Mouse (Mus musculus) forebrain, embryonic 14.5 days (tissue): ENCODE results near the gene Mrpl36. TPM values are rescaled to one million over a fixed set of nuclear protein-coding genes. Genes with fewer than 3 reads are reported as not detected.

ENCODE experiments used
- ATAC-seq: fragments of 200-750 bp; cut with Nextera tagmentation; 2 replicates; pipeline ENCODE4 v1.8.0; 2017; ENCODE audit warnings: mild to moderate bottlenecking, moderate library complexity
- DNase-seq: peaks from one replicate; pipeline ENCODE4 v3.0.0-alpha.2; 2015; ENCODE audit warnings: low spot score
- H3K27ac ChIP-seq: fragments of 300-500 bp; sonication (generic); 2 replicates; pipeline ENCODE4 v1.5.1; 2014; ENCODE audit warnings: low read depth, mild to moderate bottlenecking, control low read depth, low read length, moderate library complexity
- H3K27me3 ChIP-seq: fragments of 300-500 bp; sonication (generic); replicated peaks from 2 replicates; pipeline ENCODE4 v1.6.1; 2014; ENCODE audit warnings: low read length, control low read depth, mixed read lengths; ENCODE audit not compliant: control insufficient read depth, insufficient read depth
- H3K36me3 ChIP-seq: fragments of 300-500 bp; sonication (generic); 2 replicates; pipeline ENCODE4 v1.6.1; 2014; ENCODE audit warnings: low read length, control low read depth; ENCODE audit not compliant: control insufficient read depth, insufficient read depth
- H3K4me1 ChIP-seq: fragments of 300-500 bp; sonication (generic); 2 replicates; pipeline ENCODE4 v1.6.1; 2014; ENCODE audit warnings: antibody characterized with exemption, low read length, control low read depth; ENCODE audit not compliant: control insufficient read depth, insufficient read depth
- H3K4me2 ChIP-seq: fragments of 300-500 bp; sonication (generic); 2 replicates; pipeline ENCODE4 v1.6.1; 2014; ENCODE audit warnings: mild to moderate bottlenecking, control low read depth, low read length
- H3K4me3 ChIP-seq: fragments of 300-500 bp; sonication (generic); 2 replicates; pipeline ENCODE4 v1.5.1; 2014; ENCODE audit warnings: low read depth, low read length, control low read depth
- H3K9ac ChIP-seq: fragments of 300-500 bp; sonication (generic); 2 replicates; pipeline ENCODE4 v1.6.1; 2014; ENCODE audit warnings: mild to moderate bottlenecking, low read length, control low read depth, moderate library complexity
- H3K9me3 ChIP-seq: fragments of 300-500 bp; sonication (generic); replicated peaks from 2 replicates; pipeline ENCODE4 v1.6.1; 2016; ENCODE audit warnings: low read length, control low read depth, mixed read lengths; ENCODE audit not compliant: control insufficient read depth
- WGBS: fragments of 180-500 bp; shearing (Covaris S2); extraction: QIAGEN DNeasy Blood & Tissue Kit; methylation state at CpG from one replicate; pipeline ENCODE4 v1.1.7; 2014; 5-methylcytosine and 5-hydroxymethylcytosine counted together
- polyA plus RNA-seq: library from polyadenylated mRNA; unstranded; fragments of >200 nt; fragmentation: Nextera tagmentation; extraction: Ambion mirVana; gene quantifications from 2 replicates; pipeline ENCODE4 v1.2.1, GENCODE M21; 2014

Gene Mrpl36
- polyA plus RNA-seq, 1 experiment from 2014 or later, result 113 TPM

GRCm38 (mm10) chr13:73352491-73352890, 24.2 kb downstream of the Mrpl36 start:
- Histone ChIP-seq H3K4me3 (no peak overlapping the region), H3K27me3 (no peaks in the 10 kb centered on the region), H3K9me3 (no peaks in the 10 kb centered on the region), H3K4me1 (no peaks in the 10 kb centered on the region), H3K27ac (no peak overlapping the region), H3K9ac (no peak overlapping the region), H3K4me2 (no peak overlapping the region), H3K36me3 (no peaks in the 10 kb centered on the region)
- DNase-seq (no peak), ATAC-seq (no peak)

- ATAC-seq, result no peak
- no peak overlapping the region for H3K9ac ChIP-seq
- H3K4me1 ChIP-seq, result no peaks in the 10 kb centered on the region
- H3K4me3 ChIP-seq, result no peak overlapping the region
- H3K9me3 ChIP-seq, result no peaks in the 10 kb centered on the region
- H3K4me2 ChIP-seq, result no peak overlapping the region
- H3K27ac ChIP-seq, result no peak overlapping the region
- no peak for DNase-seq
- 86% methylated on average over 3 of the region's 3 CpGs for WGBS
- H3K36me3 ChIP-seq, result no peaks in the 10 kb centered on the region
- no peaks in the 10 kb centered on the region for H3K27me3 ChIP-seq
Measured at GRCm38 (mm10) chr13:73357106-73357505, 28.8 kb downstream of the Mrpl36 start.

- no peaks in the 10 kb centered on the region for H3K36me3 ChIP-seq
- no peak overlapping the region for H3K4me2 ChIP-seq
- H3K27ac ChIP-seq, result no peak overlapping the region
- no peaks in the 10 kb centered on the region for H3K9me3 ChIP-seq
- no peaks in the 10 kb centered on the region for H3K27me3 ChIP-seq
- DNase-seq (no peak), ATAC-seq (no peak)
- no peak overlapping the region for H3K9ac ChIP-seq
- H3K4me1 ChIP-seq, result no peaks in the 10 kb centered on the region
- 82% methylated on average over 4 of the region's 4 CpGs for WGBS
- H3K4me3 ChIP-seq, result no peak overlapping the region
Measured at GRCm38 (mm10) chr13:73373367-73373766, 45.1 kb downstream of the Mrpl36 start.

DNA sequence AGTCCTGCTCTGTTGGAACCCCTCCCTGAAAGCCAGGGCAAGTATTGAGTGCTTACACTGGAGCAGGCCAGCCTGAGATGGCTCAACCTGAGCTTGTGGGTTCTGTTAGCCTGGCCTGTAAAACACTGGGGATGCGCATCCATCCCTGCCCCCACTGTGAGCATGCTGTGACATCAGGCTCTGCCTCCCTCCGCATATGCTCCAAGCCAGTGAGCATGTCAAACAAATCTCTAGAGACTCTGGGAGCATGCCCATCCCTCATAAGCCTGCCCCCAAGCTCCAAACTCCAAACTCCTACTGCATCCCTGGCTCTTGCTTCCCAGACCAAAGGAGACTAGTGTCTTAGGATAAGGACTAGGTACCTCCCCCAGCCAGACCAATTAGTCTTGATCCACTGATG, 46.3 kb downstream of the Mrpl36 start:
- Histone ChIP-seq H3K27ac (no peak overlapping the region), H3K27me3 (no peaks in the 10 kb centered on the region), H3K4me2 (no peak overlapping the region), H3K4me3 (no peak overlapping the region), H3K4me1 (no peaks in the 10 kb centered on the region), H3K9ac (no peak overlapping the region), H3K9me3 (no peaks in the 10 kb centered on the region), H3K36me3 (no peaks in the 10 kb centered on the region)
- DNase-seq, result no peak
- WGBS, result 49% methylated on average over 2 of the region's 2 CpGs
- no peak for ATAC-seq

- H3K27ac ChIP-seq, result no peak overlapping the region
- WGBS, result 87% methylated on average over 9 of the region's 9 CpGs
- no peak for DNase-seq
- H3K4me1 ChIP-seq, result no peaks in the 10 kb centered on the region
- no peaks in the 10 kb centered on the region for H3K9me3 ChIP-seq
- no peaks in the 10 kb centered on the region for H3K27me3 ChIP-seq
- H3K4me3 ChIP-seq, result no peak overlapping the region
- H3K4me2 ChIP-seq, result no peak overlapping the region
- no peak overlapping the region for H3K9ac ChIP-seq
- ATAC-seq, result no peak
- H3K36me3 ChIP-seq, result no peaks in the 10 kb centered on the region
Measured at GRCm38 (mm10) chr13:73377637-73378036, 49.3 kb downstream of the Mrpl36 start.

Other genes with a start within 250 kb of the Mrpl36 start
- 0.06 TPM in 1 of 2 replicates, not detected in the other for gene Irx4, start 68.0 kb upstream of the Mrpl36 start, polyA plus RNA-seq
- gene Ndufs6, start within 50 bp of the Mrpl36 start, polyA plus RNA-seq, result 330 and 443 TPM in 2 replicates
- 54.7 TPM in 2 replicates for gene Lpcat1, start 138.7 kb downstream of the Mrpl36 start, polyA plus RNA-seq
- gene Slc6a3, start 208.2 kb downstream of the Mrpl36 start, polyA plus RNA-seq, result 0.36 and 0.52 TPM in 2 replicates